Mouse (Mus musculus): ENCODE data around the gene Serpine1. TPM values are rescaled to one million over a fixed set of nuclear protein-coding genes. Genes with fewer than 3 reads are reported as not detected.

Gene Serpine1
- polyA plus RNA-seq, 1 experiment = 33.4 TPM

- H3K27ac ChIP-seq (ENCODE audit: insufficient read depth, low read length) = no peak overlapping the region
- H3K9me3 ChIP-seq (replicated peaks; ENCODE audit: control insufficient read depth, insufficient read depth, low read length, poor library complexity, severe bottlenecking) = no peaks in the 10 kb centered on the region
- H3K27me3 ChIP-seq (ENCODE audit: control insufficient read depth, insufficient read depth, low read length, poor library complexity, severe bottlenecking) = no peaks in the 10 kb centered on the region
- H3K4me3 ChIP-seq (ENCODE audit: low read depth, low read length) = no peak overlapping the region
- TF ChIP-seq CTCF (IDR thresholded peaks at IDR 0.05; ENCODE audit: low read depth, low read length) (no peak), POLR2A (IDR thresholded peaks at IDR 0.05; ENCODE audit: insufficient read depth, low read length) (no peak)
- peaks cover 7% of the 10 kb centered on the region for H3K4me1 ChIP-seq (ENCODE audit: control insufficient read depth, insufficient read depth, low read length)
- H3K36me3 ChIP-seq (ENCODE audit: control insufficient read depth, insufficient read depth, low read length, poor library complexity, severe bottlenecking) = no peaks in the 10 kb centered on the region
- H3K9ac ChIP-seq (ENCODE audit: low read depth, poor library complexity, severe bottlenecking) = no peak overlapping the region
These were observed 2.2 kb upstream of the Serpine1 start for GRCm38 (mm10) chr5:137074191-137074651.

GRCm38 (mm10) chr5:137073141-137073540 is 1.1 kb upstream of the Serpine1 start:
- no peak for TF ChIP-seq CTCF (IDR thresholded peaks at IDR 0.05; ENCODE audit: low read depth, low read length)
- H3K4me1 ChIP-seq (ENCODE audit: control insufficient read depth, insufficient read depth, low read length) = peaks cover 7% of the 10 kb centered on the region
- H3K27ac ChIP-seq (ENCODE audit: insufficient read depth, low read length) = peak overlapping the region; percentile 1
- H3K4me3 ChIP-seq (ENCODE audit: low read depth, low read length) = no peak overlapping the region
- no peak overlapping the region for H3K9ac ChIP-seq (ENCODE audit: low read depth, poor library complexity, severe bottlenecking)
- no peaks in the 10 kb centered on the region for H3K27me3 ChIP-seq (ENCODE audit: control insufficient read depth, insufficient read depth, low read length, poor library complexity, severe bottlenecking)
- H3K36me3 ChIP-seq (ENCODE audit: control insufficient read depth, insufficient read depth, low read length, poor library complexity, severe bottlenecking) = no peaks in the 10 kb centered on the region
- H3K9me3 ChIP-seq (replicated peaks; ENCODE audit: control insufficient read depth, insufficient read depth, low read length, poor library complexity, severe bottlenecking) = no peaks in the 10 kb centered on the region

GRCm38 (mm10) chr5:137070881-137071605 is 1.0 kb downstream of the Serpine1 start:
- H3K9me3 ChIP-seq (replicated peaks; ENCODE audit: control insufficient read depth, insufficient read depth, low read length, poor library complexity, severe bottlenecking) = no peaks in the 10 kb centered on the region
- H3K36me3 ChIP-seq (ENCODE audit: control insufficient read depth, insufficient read depth, low read length, poor library complexity, severe bottlenecking) = no peaks in the 10 kb centered on the region
- no peak overlapping the region for H3K4me3 ChIP-seq (ENCODE audit: low read depth, low read length)
- H3K27ac ChIP-seq (ENCODE audit: insufficient read depth, low read length) = no peak overlapping the region
- H3K9ac ChIP-seq (ENCODE audit: low read depth, poor library complexity, severe bottlenecking) = no peak overlapping the region
- H3K4me1 ChIP-seq (ENCODE audit: control insufficient read depth, insufficient read depth, low read length) = peaks cover 7% of the 10 kb centered on the region
- TF ChIP-seq CTCF (IDR thresholded peaks at IDR 0.05; ENCODE audit: low read depth, low read length) (no peak), POLR2A (IDR thresholded peaks at IDR 0.05; ENCODE audit: insufficient read depth, low read length) (no peak), EP300 (IDR thresholded peaks at IDR 0.05; ENCODE audit: insufficient read depth, low read depth, low read length) (no peak)
- no peaks in the 10 kb centered on the region for H3K27me3 ChIP-seq (ENCODE audit: control insufficient read depth, insufficient read depth, low read length, poor library complexity, severe bottlenecking)

DNA sequence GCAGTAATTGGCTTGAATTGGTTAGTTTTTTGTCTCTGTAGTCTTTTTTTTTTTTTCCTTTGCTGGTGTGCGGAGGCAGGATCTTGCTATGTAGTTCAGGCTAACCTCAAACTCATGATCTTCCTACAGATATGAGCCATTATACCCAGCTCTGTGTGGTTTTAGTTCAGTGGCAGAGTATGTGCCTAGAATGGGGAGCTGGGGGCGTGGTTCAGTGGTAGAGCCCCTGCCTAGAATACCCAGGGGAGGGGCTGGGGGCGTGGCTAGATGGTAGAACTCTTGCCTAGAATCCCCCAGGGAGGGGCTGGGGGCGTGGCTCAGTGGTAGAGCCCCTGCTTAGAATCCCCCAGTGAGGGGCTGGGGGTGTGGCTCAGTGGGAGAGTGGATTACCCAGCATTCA is 3.4 kb downstream of the Serpine1 start:
- TF ChIP-seq EP300 (IDR thresholded peaks at IDR 0.05; ENCODE audit: insufficient read depth, low read depth, low read length) = no peak
- TF ChIP-seq CTCF (IDR thresholded peaks at IDR 0.05; ENCODE audit: low read depth, low read length) = no peak
- TF ChIP-seq POLR2A (IDR thresholded peaks at IDR 0.05; ENCODE audit: insufficient read depth, low read length) = no peak
- Histone ChIP-seq H3K9ac (ENCODE audit: low read depth, poor library complexity, severe bottlenecking) (no peak overlapping the region), H3K4me1 (ENCODE audit: control insufficient read depth, insufficient read depth, low read length) (no peaks in the 10 kb centered on the region)

GRCm38 (mm10) chr5:137065923-137066322 is 6.1 kb downstream of the Serpine1 start:
- Histone ChIP-seq H3K4me1 (ENCODE audit: control insufficient read depth, insufficient read depth, low read length) (no peaks in the 10 kb centered on the region), H3K27ac (ENCODE audit: insufficient read depth, low read length) (no peak overlapping the region), H3K4me3 (ENCODE audit: low read depth, low read length) (no peak overlapping the region), H3K27me3 (ENCODE audit: control insufficient read depth, insufficient read depth, low read length, poor library complexity, severe bottlenecking) (no peaks in the 10 kb centered on the region), H3K9me3 (replicated peaks; ENCODE audit: control insufficient read depth, insufficient read depth, low read length, poor library complexity, severe bottlenecking) (no peaks in the 10 kb centered on the region), H3K9ac (ENCODE audit: low read depth, poor library complexity, severe bottlenecking) (no peak overlapping the region), H3K36me3 (ENCODE audit: control insufficient read depth, insufficient read depth, low read length, poor library complexity, severe bottlenecking) (no peaks in the 10 kb centered on the region)
- TF ChIP-seq CTCF (IDR thresholded peaks at IDR 0.05; ENCODE audit: low read depth, low read length) (peak; percentile 27), EP300 (IDR thresholded peaks at IDR 0.05; ENCODE audit: insufficient read depth, low read depth, low read length) (no peak)

More for the DNA sequence above, 3.4 kb downstream of the Serpine1 start:
- Histone ChIP-seq H3K9me3 (replicated peaks; ENCODE audit: control insufficient read depth, insufficient read depth, low read length, poor library complexity, severe bottlenecking) (no peaks in the 10 kb centered on the region), H3K4me3 (ENCODE audit: low read depth, low read length) (no peak overlapping the region), H3K27me3 (ENCODE audit: control insufficient read depth, insufficient read depth, low read length, poor library complexity, severe bottlenecking) (no peaks in the 10 kb centered on the region), H3K27ac (ENCODE audit: insufficient read depth, low read length) (no peak overlapping the region), H3K36me3 (ENCODE audit: control insufficient read depth, insufficient read depth, low read length, poor library complexity, severe bottlenecking) (no peaks in the 10 kb centered on the region)

DNA sequence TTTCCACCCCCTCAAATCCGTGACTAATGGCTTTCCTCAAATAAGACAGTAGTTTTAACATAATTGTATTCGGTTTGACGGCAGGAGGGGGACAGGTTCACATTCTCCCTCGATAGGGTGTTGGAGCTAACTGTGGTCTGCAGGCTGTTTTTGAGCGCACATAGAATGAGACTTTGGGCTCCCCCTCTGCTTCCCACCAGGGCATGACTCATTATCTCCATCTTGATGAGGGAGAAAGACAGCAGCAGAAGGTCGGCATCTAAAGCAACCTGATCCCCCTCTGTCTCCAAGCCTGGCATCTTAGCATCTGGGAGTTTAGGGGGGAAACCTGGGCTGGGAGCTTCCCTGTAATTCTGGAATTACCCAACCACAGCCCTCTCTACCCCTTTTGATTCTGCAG is 6.6 kb downstream of the Serpine1 start:
- no peak for TF ChIP-seq POLR2A (IDR thresholded peaks at IDR 0.05; ENCODE audit: insufficient read depth, low read length)
- TF ChIP-seq EP300 (IDR thresholded peaks at IDR 0.05; ENCODE audit: insufficient read depth, low read depth, low read length) = no peak
- no peak for TF ChIP-seq CTCF (IDR thresholded peaks at IDR 0.05; ENCODE audit: low read depth, low read length)

More for the DNA sequence above, 6.6 kb downstream of the Serpine1 start:
- H3K9ac ChIP-seq (ENCODE audit: low read depth, poor library complexity, severe bottlenecking) = no peak overlapping the region
- H3K27ac ChIP-seq (ENCODE audit: insufficient read depth, low read length) = no peak overlapping the region
- no peak overlapping the region for H3K4me3 ChIP-seq (ENCODE audit: low read depth, low read length)
- H3K36me3 ChIP-seq (ENCODE audit: control insufficient read depth, insufficient read depth, low read length, poor library complexity, severe bottlenecking) = no peaks in the 10 kb centered on the region
- H3K9me3 ChIP-seq (replicated peaks; ENCODE audit: control insufficient read depth, insufficient read depth, low read length, poor library complexity, severe bottlenecking) = no peaks in the 10 kb centered on the region
- no peaks in the 10 kb centered on the region for H3K27me3 ChIP-seq (ENCODE audit: control insufficient read depth, insufficient read depth, low read length, poor library complexity, severe bottlenecking)
- H3K4me1 ChIP-seq (ENCODE audit: control insufficient read depth, insufficient read depth, low read length) = no peaks in the 10 kb centered on the region

Data from ES-Bruce4 (cell line).